Mouse (Mus musculus) regulatory T cell (primary cell): ENCODE results near the gene Ptprn2.

Experiments used
- in situ Hi-C: fragments of 300-600 bp; cut with MboI, MseI; formaldehyde crosslinking; loops from one replicate; pipeline ENCODE4 v1.15.1; 2025; ENCODE audit warnings: high pct_unique_total_duplicates

The Ptprn2 gene

DNA sequence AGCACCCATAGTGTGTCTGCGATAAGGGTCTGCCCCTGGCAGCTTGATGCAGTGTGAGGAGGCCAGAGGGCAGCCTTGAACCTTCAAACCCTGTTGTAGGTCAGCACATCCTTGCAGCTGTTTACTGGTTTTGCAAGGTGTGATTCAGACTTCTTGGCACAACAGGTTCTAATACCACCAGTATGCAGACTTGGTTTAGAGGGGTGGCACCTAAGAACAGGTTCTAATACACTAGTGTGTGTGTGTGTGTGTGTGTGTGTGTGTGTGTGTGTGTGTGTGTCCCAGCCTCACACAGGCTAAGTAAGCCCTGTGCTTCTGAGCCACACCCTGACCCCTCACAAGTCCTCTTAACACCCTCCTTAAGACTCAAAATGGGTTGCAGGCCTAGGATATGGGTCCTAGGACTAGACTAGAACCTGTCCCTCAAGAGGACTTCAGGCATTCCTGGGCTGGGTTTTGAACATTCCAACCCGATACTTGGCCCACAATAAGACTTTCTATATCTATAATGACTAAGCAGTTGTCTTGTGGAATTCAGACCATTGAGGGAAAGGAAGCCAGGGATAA is 770.3 kb downstream of the Ptprn2 start:
- in situ Hi-C loops, result no loop called here

DNA sequence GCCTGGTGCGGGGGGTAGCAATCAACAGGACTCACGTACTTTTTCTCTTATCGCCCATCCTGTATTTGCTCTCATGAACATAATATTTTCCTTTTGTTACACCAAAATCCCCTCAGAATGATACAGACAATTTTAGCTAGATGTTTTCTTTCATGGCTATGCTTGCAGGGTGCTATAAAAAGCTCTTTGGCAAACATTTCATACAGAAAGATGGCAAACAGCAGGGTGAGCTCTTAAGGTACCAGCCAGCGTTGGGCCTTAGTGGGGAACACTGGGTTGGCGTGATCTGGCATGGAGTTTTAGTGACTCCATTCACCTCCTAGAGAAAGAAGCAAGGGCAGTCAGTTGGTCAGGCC is 771.3 kb downstream of the Ptprn2 start:
- in situ Hi-C loops, result no loop called here

DNA sequence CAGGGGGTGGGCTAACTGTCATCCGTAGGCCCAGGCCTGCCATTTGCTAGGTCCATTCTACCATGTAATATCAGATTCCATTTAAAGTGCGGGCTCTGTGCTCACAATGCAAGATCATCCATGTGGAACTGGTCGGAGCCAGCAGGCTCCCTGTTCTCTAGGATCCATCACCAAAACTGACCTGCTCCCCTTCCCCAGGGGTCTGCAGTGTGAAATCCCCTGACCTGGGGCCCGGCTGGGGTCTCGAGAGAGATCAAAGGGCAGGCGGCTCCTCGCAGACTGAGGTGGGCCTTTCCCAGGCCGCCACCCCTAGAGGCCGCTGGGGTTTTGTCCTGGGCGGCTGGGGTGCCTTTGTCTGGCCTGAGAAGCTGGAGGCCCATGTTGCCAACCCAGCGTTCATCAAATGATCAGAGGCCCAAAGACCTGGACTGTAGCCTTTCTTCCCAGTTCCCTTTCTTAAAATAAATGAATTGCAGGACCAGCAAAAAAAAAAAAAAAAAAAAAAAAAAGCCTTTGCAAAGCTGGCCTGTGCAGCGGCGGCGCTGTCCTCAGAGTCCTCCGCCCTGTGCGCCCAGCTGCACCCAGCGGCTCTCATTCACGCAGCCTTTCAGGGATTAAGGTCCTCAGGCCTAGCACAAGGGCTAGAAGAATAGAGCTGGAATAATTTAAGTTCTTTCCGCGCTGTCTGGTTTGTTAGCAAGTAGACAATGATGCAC is 771.8 kb downstream of the Ptprn2 start:
- in situ Hi-C loops, result no loop called here

- in situ Hi-C loops, result no loop called here
Observed at GRCm38 (mm10) chr12:117257921-117258497, 772.5 kb downstream of the Ptprn2 start.

DNA sequence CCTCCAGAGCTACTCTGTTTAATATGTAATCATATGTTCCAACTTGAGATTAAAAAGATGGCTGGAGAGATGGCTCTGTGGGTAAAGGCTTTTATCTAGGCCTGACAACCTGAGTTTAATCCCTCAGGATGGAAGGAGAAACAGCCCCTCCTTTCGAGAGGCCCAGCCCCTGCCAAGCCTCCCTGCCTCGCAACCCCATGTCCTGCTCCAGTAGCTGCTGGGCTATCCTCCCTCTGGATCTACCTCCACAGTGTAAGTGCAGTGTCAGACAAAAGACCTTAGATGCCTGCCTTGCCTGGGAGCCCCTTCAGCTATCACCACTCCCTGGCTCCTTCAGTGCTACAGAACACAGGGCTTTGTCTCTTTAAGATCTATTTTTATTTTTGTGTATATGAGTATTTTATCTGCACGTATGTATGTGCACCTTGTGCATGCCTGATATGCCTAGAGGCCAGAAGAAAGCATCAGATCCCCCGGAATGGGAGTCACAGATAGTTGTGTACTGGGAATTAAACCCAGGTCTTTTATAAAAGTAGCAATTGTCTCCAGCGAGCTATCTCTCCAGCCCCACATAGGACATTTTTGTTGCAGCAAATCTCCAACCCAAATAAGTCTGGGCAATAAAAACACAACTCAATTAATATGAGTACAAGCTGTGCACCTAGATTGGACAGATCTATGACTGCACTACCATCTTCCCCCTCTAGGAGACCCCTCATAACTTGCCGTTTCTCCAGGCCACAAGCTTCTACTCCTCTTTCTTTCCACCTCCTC is 775.1 kb downstream of the Ptprn2 start:
- in situ Hi-C loops, result no loop called here

- in situ Hi-C loops, result no loop called here
Observed at GRCm38 (mm10) chr12:117261165-117261440, 775.6 kb downstream of the Ptprn2 start.

GRCm38 (mm10) chr12:117262003-117262402 is 776.5 kb downstream of the Ptprn2 start:
- in situ Hi-C loops, result no loop called here

DNA sequence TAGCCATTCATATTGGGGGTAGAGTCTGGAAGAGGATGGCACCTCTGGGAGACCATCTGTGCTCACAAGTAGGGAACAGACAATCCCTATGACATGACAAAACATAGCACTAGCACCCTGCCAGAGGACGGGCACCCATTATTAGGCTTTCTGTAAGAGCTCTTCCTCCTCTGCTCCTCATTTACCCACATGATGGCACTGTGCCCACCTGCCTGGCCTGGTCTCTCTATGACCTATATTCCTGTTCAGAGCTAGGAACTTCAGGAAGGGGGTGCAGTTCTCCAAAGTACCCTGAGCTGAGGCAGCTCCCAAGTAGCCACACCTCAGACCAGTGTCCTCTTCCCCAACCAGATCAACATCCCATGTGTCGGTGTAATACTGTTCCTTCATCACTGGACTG is 777.6 kb downstream of the Ptprn2 start:
- in situ Hi-C loops, result no loop called here

DNA sequence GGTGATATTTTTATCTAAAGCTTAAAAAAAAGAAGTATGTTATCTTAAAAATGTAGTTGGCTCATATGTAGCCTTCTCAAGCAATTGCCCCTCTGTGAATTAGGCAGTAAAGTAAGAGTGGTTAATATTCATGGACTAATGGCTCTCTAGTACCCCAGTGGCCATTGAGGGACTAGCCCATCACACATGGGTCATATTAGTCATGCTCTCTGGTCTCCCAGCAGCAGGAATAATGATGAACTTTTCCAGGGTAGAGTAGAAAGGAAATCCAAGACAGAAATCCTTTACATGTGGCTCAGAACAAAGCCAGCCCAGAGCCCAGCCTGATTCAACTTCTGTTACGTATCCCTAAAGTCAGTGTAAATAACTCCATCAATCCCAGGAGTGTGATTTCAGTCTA is 779.7 kb downstream of the Ptprn2 start:
- in situ Hi-C loops, result no loop called here

DNA sequence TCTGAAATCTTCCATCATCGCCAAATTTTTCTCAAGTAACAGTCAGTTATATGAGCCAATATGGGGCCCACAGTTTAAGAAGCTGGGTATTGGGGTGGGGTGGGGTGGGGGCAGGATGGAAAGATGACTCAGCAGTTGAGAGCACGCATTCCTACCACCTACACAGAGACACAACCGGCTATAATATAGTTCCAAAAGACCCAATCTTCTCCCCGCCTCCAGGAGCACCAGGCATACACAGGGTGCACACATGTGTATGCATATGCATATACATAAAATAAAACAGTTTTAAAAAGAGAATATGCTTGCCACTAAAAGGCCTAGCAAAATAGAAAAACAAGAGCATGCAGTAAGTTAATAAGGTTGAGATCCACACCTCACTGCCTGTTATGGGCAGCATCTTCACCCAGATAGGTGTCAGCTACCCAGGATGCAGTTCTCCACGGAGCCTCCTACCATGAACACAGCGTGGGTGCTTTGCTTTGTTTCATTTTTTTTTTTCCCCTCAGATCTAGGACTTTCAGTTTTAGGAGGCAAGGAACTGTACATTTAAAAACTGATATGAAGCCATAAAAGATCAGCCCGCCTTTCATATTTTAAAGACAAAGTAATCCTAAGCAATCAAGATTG is 783.1 kb downstream of the Ptprn2 start:
- in situ Hi-C loops, result no loop called here

GRCm38 (mm10) chr12:117269310-117269709 is 783.8 kb downstream of the Ptprn2 start:
- in situ Hi-C loops, result no loop called here

GRCm38 (mm10) chr12:117270199-117270598 is 784.7 kb downstream of the Ptprn2 start:
- in situ Hi-C loops, result no loop called here

DNA sequence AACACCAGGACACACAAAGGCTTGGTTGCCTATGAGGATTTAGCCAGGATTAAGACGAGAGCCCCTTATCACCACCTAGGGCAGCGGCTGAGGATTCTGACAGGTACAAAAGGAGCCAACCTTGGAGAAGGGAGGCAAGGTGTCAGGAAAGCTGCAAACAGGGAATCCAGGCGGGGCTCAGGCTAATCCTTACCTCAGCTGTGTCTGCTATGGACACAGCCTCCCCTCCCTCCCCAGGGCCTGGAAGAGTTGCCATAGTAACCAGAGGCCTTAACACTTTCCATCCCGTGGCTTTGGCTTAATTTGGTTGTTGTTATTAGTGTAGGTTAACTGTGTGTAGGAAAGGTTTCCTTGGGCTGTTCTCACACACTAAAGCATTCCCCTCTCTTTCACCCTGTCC is 787.6 kb downstream of the Ptprn2 start:
- in situ Hi-C loops, result no loop called here

DNA sequence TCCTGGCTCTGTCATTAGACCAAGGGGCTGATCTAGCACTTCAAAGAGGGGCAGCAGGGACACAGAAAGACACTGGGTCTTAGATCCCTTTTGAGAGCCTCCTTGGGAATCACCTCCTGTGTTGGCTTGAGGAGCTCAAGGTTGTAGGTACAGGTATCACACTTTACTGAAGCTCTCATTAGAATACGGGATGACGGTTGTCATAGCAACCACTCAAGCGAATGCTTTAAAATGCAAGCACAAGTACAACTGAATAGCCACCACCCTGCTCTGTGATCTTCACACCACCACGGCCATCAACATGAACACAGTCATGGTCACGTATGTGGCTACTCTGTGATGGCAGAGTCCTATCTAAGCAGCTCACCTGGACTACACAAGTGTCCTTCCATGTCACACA is 789.1 kb downstream of the Ptprn2 start:
- in situ Hi-C loops, result no loop called here

- in situ Hi-C loops, result loop anchor here (25.0 kb wide), 1 partner anchor 1093 kb away; no protein-coding TSS in a partner anchor
Observed at GRCm38 (mm10) chr12:117280790-117281189, 795.3 kb downstream of the Ptprn2 start.

DNA sequence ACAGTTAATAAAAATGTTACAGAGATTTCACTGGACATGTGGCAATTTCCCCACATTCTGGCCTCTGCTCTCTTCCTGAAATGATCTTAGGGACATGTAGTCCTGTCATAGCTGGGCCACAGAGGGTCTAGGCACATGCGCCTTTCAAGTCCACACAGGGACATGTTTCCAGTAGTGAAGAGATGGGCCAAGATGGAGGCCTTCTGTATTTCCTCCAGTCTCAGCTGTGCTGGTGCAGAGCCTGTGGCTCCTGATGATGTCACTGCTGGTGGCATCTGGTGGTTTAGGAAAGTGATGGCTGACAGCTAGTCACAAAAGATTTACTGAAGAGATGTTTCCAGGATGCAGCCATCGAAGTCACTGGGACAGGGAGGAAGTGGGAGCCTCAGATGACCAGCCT is 797.1 kb downstream of the Ptprn2 start:
- in situ Hi-C loops, result loop anchor here (25.0 kb wide), 1 partner anchor 1095 kb away; no protein-coding TSS in a partner anchor

DNA sequence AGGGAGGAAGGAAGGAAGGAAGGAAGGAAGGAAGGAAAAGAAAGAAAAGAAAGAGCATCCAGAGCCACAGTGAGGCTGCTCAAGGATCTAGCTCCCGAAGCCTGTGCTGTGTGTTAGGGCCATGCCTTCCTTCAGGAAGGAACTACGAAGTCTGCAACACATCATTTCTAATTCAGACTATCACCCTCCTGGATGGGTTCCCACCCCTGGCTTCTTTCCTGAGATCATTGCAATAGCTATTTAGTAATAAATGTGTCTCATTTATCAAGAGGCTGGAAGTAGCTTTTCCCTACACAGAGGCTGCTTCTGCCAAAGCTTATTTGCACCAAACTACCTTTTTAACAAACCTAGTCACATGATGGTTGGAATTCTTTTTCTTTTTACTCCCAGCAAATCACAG is 801.9 kb downstream of the Ptprn2 start:
- in situ Hi-C loops, result loop anchor here (25.0 kb wide), 1 partner anchor 1100 kb away; no protein-coding TSS in a partner anchor

GRCm38 (mm10) chr12:117291943-117292342 is 806.4 kb downstream of the Ptprn2 start:
- in situ Hi-C loops, result loop anchor here (25.0 kb wide), 1 partner anchor 1105 kb away; no protein-coding TSS in a partner anchor

- in situ Hi-C loops, result loop anchor here (25.0 kb wide), 1 partner anchor 1109 kb away; no protein-coding TSS in a partner anchor
Observed at GRCm38 (mm10) chr12:117296792-117297191, 811.3 kb downstream of the Ptprn2 start.

DNA sequence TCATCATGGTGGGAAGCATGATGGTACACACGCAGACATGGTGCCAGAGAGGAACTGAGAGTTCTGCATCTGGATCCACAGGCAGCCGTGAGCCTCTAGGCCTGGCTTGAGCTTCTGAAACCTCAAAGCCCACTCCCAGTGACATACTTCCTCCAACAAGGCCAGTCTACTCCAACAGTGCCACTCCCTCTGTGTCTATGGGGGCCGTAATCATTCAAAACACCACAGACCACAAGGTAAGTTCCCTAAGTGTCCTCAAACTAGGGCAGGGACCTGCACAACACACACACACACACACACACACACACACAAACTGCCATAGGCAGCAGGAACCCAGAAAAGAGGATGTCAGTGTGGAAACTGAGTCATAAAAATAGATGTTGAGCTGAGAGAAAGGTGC is 813.6 kb downstream of the Ptprn2 start:
- in situ Hi-C loops, result loop anchor here (25.0 kb wide), 1 partner anchor 1112 kb away; no protein-coding TSS in a partner anchor

- in situ Hi-C loops, result no loop called here
Observed at GRCm38 (mm10) chr12:117304751-117305624, 819.5 kb downstream of the Ptprn2 start.
